Comparison of ENCODE assay signal across 13 mouse cellular contexts in the genomic region with DNA sequence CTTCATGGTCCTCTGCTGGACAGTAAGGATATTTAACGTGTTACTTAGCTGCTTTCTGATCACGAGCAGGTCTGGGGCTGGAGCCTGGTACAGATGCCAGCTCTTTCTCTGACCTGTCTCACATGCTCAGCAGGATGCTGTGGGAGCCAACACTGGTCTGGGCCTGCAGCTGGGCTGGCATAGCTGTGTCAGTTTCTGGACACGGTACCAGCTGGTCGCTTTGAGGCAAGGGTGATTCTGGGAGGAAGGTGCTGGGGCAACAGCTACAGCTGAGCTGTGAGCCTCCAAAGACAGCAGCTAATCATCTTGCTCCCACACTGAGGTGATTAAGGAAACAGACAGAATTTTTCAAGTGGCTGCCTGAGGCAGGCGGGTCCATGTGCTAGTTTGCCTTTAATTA. TPM values are rescaled to one million over a fixed set of nuclear protein-coding genes. Genes with fewer than 3 reads are reported as not detected.
DNase-seq lines count a peak whose midpoint lies in the region; ATAC-seq and TF ChIP-seq lines count a peak whose summit lies in the region.
"Had no signal": no experiment of that assay in that cellular context is flagged by ENCODE, and none has a peak within 500 bp of the region (broad histone marks: within the 10 kb centered on the region; RNA-seq: fewer than 3 reads in every experiment).

No protein-coding gene starts in this region.

- no peak for ATAC-seq in forebrain, embryonic 12.5 days (ENCODE audit: low FRiP score)
- ATAC-seq in hindbrain, postnatal 0 days, result peak; percentile 35; the same call in 1 of the 2 replicates
- ATAC-seq in frontal cortex, adult (ENCODE audit: low TSS enrichment), result no peak
- no peak for ATAC-seq in kidney, embryonic 15.5 days (replicated peaks; ENCODE audit: low FRiP score)

- H3K4me3 ChIP-seq in forebrain, embryonic 12.5 days (replicated peaks), result no peak overlapping the region
- no peak overlapping the region for H3K4me3 ChIP-seq in hindbrain, postnatal 0 days (ENCODE audit: low read length)
- no peak overlapping the region for H3K4me3 ChIP-seq in kidney, embryonic 15.5 days (replicated peaks)
- H3K4me3 ChIP-seq: limb, embryonic 13.5 days had no signal

- peaks cover 13% of the 10 kb centered on the region; the same call in 1 of the 2 replicates for H3K4me1 ChIP-seq in forebrain, embryonic 12.5 days
- no peaks in the 10 kb centered on the region; the same call in 1 of the 2 replicates for H3K4me1 ChIP-seq in hindbrain, postnatal 0 days (ENCODE audit: insufficient read depth, low read length)
- H3K4me1 ChIP-seq in kidney, embryonic 15.5 days, result no peaks in the 10 kb centered on the region

- peak; percentile 9; the same call in 1 of the 2 replicates for TF ChIP-seq CTCF in hindbrain, postnatal 0 days (IDR thresholded peaks at IDR 0.05; ENCODE audit: low read depth)

- H3K27me3 ChIP-seq in forebrain, embryonic 12.5 days, result no peaks in the 10 kb centered on the region
- no peaks in the 10 kb centered on the region for H3K27me3 ChIP-seq in hindbrain, postnatal 0 days (ENCODE audit: insufficient read depth, low read length)
- H3K27me3 ChIP-seq in kidney, embryonic 15.5 days, result no peaks in the 10 kb centered on the region
- H3K27me3 ChIP-seq: limb, embryonic 13.5 days had no signal

- no peaks in the 10 kb centered on the region for H3K9me3 ChIP-seq in forebrain, embryonic 12.5 days
- no peaks in the 10 kb centered on the region for H3K9me3 ChIP-seq in hindbrain, postnatal 0 days (ENCODE audit: low read length)
- no peaks in the 10 kb centered on the region for H3K9me3 ChIP-seq in kidney, embryonic 15.5 days (replicated peaks)
- H3K9me3 ChIP-seq: limb, embryonic 13.5 days had no signal

- H3K9ac ChIP-seq in forebrain, embryonic 12.5 days, result no peak overlapping the region
- no peak overlapping the region for H3K9ac ChIP-seq in hindbrain, postnatal 0 days (replicated peaks; ENCODE audit: low read length)
- H3K9ac ChIP-seq in kidney, embryonic 15.5 days, result no peak overlapping the region
- H3K9ac ChIP-seq: limb, embryonic 13.5 days had no signal

- H3K36me3 ChIP-seq in forebrain, embryonic 12.5 days (replicated peaks), result no peaks in the 10 kb centered on the region
- H3K36me3 ChIP-seq in hindbrain, postnatal 0 days (ENCODE audit: insufficient read depth, low read length), result no peaks in the 10 kb centered on the region
- no peaks in the 10 kb centered on the region for H3K36me3 ChIP-seq in kidney, embryonic 15.5 days
- H3K36me3 ChIP-seq: limb, embryonic 13.5 days had no signal

- peak; percentile 93 for DNase-seq in heart, adult 11 months
- no peak for DNase-seq in heart, postnatal 4 days
- peak; percentile 39 for DNase-seq in brain, adult 2 months (ENCODE audit: low read depth, low spot score)
- DNase-seq in hindbrain, postnatal 0 days (ENCODE audit: low spot score), result peak; percentile 31
- no peak for DNase-seq in adrenal gland, postnatal 36 days
- DNase-seq: heart, postnatal 14 days; kidney, adult 18-20 months; lung, adult 18-20 months had no signal

- no peak overlapping the region for H3K4me2 ChIP-seq in forebrain, embryonic 12.5 days
- no peak overlapping the region for H3K4me2 ChIP-seq in hindbrain, postnatal 0 days (ENCODE audit: low read depth, low read length)
- no peak overlapping the region for H3K4me2 ChIP-seq in kidney, embryonic 15.5 days
- H3K4me2 ChIP-seq: limb, embryonic 13.5 days had no signal

- 73% methylated on average over 5 of the region's 5 CpGs for WGBS in forebrain, embryonic 12.5 days
- WGBS in hindbrain, postnatal 0 days, result 45% methylated on average over 5 of the region's 5 CpGs
- WGBS in kidney, embryonic 15.5 days, result 74% methylated on average over 5 of the region's 5 CpGs

- peak overlapping the region; percentile 47; the same call in 1 of the 2 replicates for H3K27ac ChIP-seq in forebrain, embryonic 12.5 days
- no peak overlapping the region for H3K27ac ChIP-seq in hindbrain, postnatal 0 days
- H3K27ac ChIP-seq in kidney, embryonic 15.5 days, result no peak overlapping the region

RNA-seq across cellular contexts. Expression of gene Syt17, which starts 46.1 kb away (rescaled TPM):
- 1 to 10 TPM; 1.4 to 2.0 TPM for total RNA-seq in heart, postnatal 4 days (2021)
- polyA plus RNA-seq in forebrain, embryonic 12.5 days (2016; fragmentation: Nextera tagmentation; extraction: Ambion mirVana), result 3.4 and 4.0 TPM in 2 replicates
- total RNA-seq in hindbrain, postnatal 0 days (2014; rRNA removed), result 50.9 and 57.8 TPM in 2 replicates
- polyA plus RNA-seq in hindbrain, postnatal 0 days (2015; fragmentation: Nextera tagmentation; extraction: Ambion mirVana), result 29.3 and 30.7 TPM in 2 replicates
- total RNA-seq in adrenal gland, postnatal 36 days (2021), result 1 to 10 TPM; 4.7 to 5.7 TPM
- polyA plus RNA-seq in kidney, embryonic 15.5 days (2015; fragmentation: Nextera tagmentation; extraction: Ambion mirVana), result 10.3 and 11.6 TPM in 2 replicates
- total RNA-seq: megakaryocyte progenitor cell, adult 5-6 weeks had no signal

Comparison
In these comparisons a context has a peak if more than half of its experiments do, and no peak if none do; other contexts are left out.
1. DNase-seq: peak in heart, adult 11 months (single experiment), brain, adult 2 months (single experiment) and hindbrain, postnatal 0 days (single experiment); none in heart, postnatal 4 days (single experiment) and adrenal gland, postnatal 36 days (0 of 2).